ENCODE assay signal across 28 mouse cellular contexts in the genomic region with DNA sequence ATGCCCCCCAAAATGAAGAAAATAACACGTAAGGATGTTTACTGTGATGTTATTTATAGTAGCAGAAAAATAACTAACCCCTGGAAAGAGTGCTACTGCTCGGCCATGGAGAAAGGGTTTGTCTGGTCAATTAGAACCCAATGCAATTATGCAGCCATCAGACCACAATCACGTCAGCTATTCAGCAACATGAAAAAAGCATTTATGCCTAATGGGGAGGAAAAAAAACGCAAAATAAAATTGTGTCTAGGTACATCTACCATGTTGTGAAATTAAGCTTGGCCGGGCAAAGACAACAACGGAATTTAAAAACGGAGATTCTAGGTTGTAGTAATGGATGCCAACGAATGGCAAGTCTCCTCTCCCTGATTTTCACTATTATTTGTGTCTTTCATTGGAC. TPM values are rescaled to one million over a fixed set of nuclear protein-coding genes. Genes with fewer than 3 reads are reported as not detected.
A peak's percentile ranks its signal among the peaks of the same experiment; 100 is the strongest.
DNase-seq lines count a peak whose midpoint lies in the region; ATAC-seq and TF ChIP-seq lines count a peak whose summit lies in the region.
"Had no signal": no experiment of that assay in that cellular context is flagged by ENCODE, and none has a peak within 500 bp of the region (broad histone marks: within the 10 kb centered on the region; RNA-seq: fewer than 3 reads in every experiment).

No protein-coding gene starts in this region.

- H3K9me3 ChIP-seq in forebrain, embryonic 14.5 days (replicated peaks; ENCODE audit: control insufficient read depth, low read length), result no peaks in the 10 kb centered on the region
- H3K9me3 ChIP-seq in forebrain, embryonic 16.5 days (ENCODE audit: control insufficient read depth, low read length), result no peaks in the 10 kb centered on the region
- H3K9me3 ChIP-seq: G1E had no signal

- H3K4me2 ChIP-seq in forebrain, embryonic 14.5 days (ENCODE audit: low read length), result no peak overlapping the region
- H3K4me2 ChIP-seq in forebrain, embryonic 16.5 days (ENCODE audit: low read length), result no peak overlapping the region

- H3K27ac ChIP-seq in forebrain, embryonic 14.5 days (ENCODE audit: low read depth, low read length), result no peak overlapping the region
- H3K27ac ChIP-seq in forebrain, embryonic 16.5 days (ENCODE audit: low read length), result no peak overlapping the region

- intact Hi-C loops in heart, postnatal 14 days (cut with DNase I), result no loop called here

- peak; percentile 25 for DNase-seq in forebrain, embryonic 14.5 days (ENCODE audit: low spot score)
- DNase-seq in Muller cell, postnatal 12 days (ENCODE audit: inconsistent ontology term), result peak; percentile 61
- peak; percentile 54 for DNase-seq in brain, embryonic 14.5 days (ENCODE audit: low read depth)
- no peak for DNase-seq in heart, postnatal 14 days
- no peak for DNase-seq in adrenal gland, adult 2 months
- DNase-seq: adrenal gland, adult 8-10 months; adrenal gland, postnatal 10 days; adrenal gland, postnatal 14 days; adrenal gland, postnatal 25 days; adrenal gland, postnatal 36 days; B cell, adult 2 months; cerebellum, adult 11 months; cerebellum, adult 11-12 months; cerebellum, adult 18-20 months; cerebellum, adult 2 months; cerebellum, adult 8-10 months; cerebellum, adult 9-10 months had no signal

- no peak for TF ChIP-seq CTCF in brain, embryonic 14.5 days (IDR thresholded peaks at IDR 0.05; ENCODE audit: borderline replicate concordance, extremely low read depth, insufficient read depth, insufficient read length)

- H3K4me3 ChIP-seq in forebrain, embryonic 14.5 days (ENCODE audit: low read depth, low read length), result no peak overlapping the region
- no peak overlapping the region for H3K4me3 ChIP-seq in forebrain, embryonic 16.5 days (replicated peaks; ENCODE audit: low read length)

- 33% methylated on average over 8 of the region's 8 CpGs for WGBS in forebrain, embryonic 14.5 days
- 31% methylated on average over 8 of the region's 8 CpGs for WGBS in forebrain, embryonic 16.5 days

- H3K4me1 ChIP-seq in forebrain, embryonic 14.5 days (ENCODE audit: control insufficient read depth, insufficient read depth, low read length), result peaks cover 14% of the 10 kb centered on the region
- H3K4me1 ChIP-seq in forebrain, embryonic 16.5 days (replicated peaks; ENCODE audit: control insufficient read depth, insufficient read depth, low read length), result peaks cover 29% of the 10 kb centered on the region

- H3K36me3 ChIP-seq in forebrain, embryonic 14.5 days (ENCODE audit: control insufficient read depth, insufficient read depth, low read length), result no peaks in the 10 kb centered on the region
- no peaks in the 10 kb centered on the region for H3K36me3 ChIP-seq in forebrain, embryonic 16.5 days (ENCODE audit: control insufficient read depth, insufficient read depth)
- H3K36me3 ChIP-seq: G1E had no signal

- H3K9ac ChIP-seq in forebrain, embryonic 14.5 days (ENCODE audit: low read length), result no peak overlapping the region
- no peak overlapping the region for H3K9ac ChIP-seq in forebrain, embryonic 16.5 days (replicated peaks; ENCODE audit: low read depth, low read length)

- ATAC-seq in forebrain, embryonic 14.5 days, result no peak
- ATAC-seq in forebrain, embryonic 16.5 days, result no peak
- ATAC-seq: activated CD4-positive, CD25-positive, alpha-beta regulatory T cell, adult 4 months; CD4-positive, CD25-positive, alpha-beta regulatory T cell, adult 4 months; Patski had no signal

- no peaks in the 10 kb centered on the region for H3K27me3 ChIP-seq in forebrain, embryonic 14.5 days (replicated peaks; ENCODE audit: control insufficient read depth, insufficient read depth, low read length)
- no peaks in the 10 kb centered on the region for H3K27me3 ChIP-seq in forebrain, embryonic 16.5 days (replicated peaks; ENCODE audit: control insufficient read depth, insufficient read depth, low read length)

- TF ChIP-seq POLR2A in brain, embryonic 14.5 days (IDR thresholded peaks at IDR 0.05; ENCODE audit: borderline replicate concordance, extremely low read depth, insufficient read depth, insufficient read length, poor library complexity, severe bottlenecking), result no peak

RNA-seq across cellular contexts. Expression of a gene that starts 23.2 kb away (rescaled TPM):
- polyA plus RNA-seq in forebrain, embryonic 14.5 days (2014; fragmentation: Nextera tagmentation; extraction: Ambion mirVana), result not detected in 2 replicates
- not detected in 2 replicates for polyA plus RNA-seq in forebrain, embryonic 16.5 days (2015; fragmentation: Nextera tagmentation; extraction: Ambion mirVana)
- not detected in 2 replicates for polyA plus RNA-seq in brain, embryonic 14.5 days (2012; rRNA removed)
- not detected for total RNA-seq in heart, postnatal 14 days (2021)
- total RNA-seq in adrenal gland, adult 2 months (2021), result 1 to 10 TPM in 1 of 2 experiments, under 1 TPM in 1; 0.92 to 2.4 TPM
- 1.7 and 3.4 TPM in 2 replicates for polyA plus RNA-seq in adrenal gland, adult 2 months (2012; rRNA removed)
- total RNA-seq: CH12.LX, ES-E14, G1E, MEL had no signal
- polyA plus RNA-seq: activated CD4-positive, CD25-positive, alpha-beta regulatory T cell, adult 4 months; C2C12; CD4-positive, CD25-positive, alpha-beta regulatory T cell, adult 4 months; cerebellum, adult 2 months; G1E; Patski had no signal

RNA-seq across cellular contexts. Expression of a gene that starts 56.6 kb away (rescaled TPM):
- polyA plus RNA-seq in forebrain, embryonic 14.5 days (2014; fragmentation: Nextera tagmentation; extraction: Ambion mirVana), result 1.4 and 1.9 TPM in 2 replicates
- polyA plus RNA-seq in forebrain, embryonic 16.5 days (2015; fragmentation: Nextera tagmentation; extraction: Ambion mirVana), result 0.71 and 0.94 TPM in 2 replicates
- 0.38 and 0.78 TPM in 2 replicates for polyA plus RNA-seq in brain, embryonic 14.5 days (2012; rRNA removed)
- not detected for total RNA-seq in heart, postnatal 14 days (2021)
- not detected for total RNA-seq in adrenal gland, adult 2 months (2021)
- not detected in 2 replicates for polyA plus RNA-seq in adrenal gland, adult 2 months (2012; rRNA removed)
- total RNA-seq: adrenal gland, adult 18-20 months; adrenal gland, adult 8-10 months; adrenal gland, postnatal 10 days; adrenal gland, postnatal 14 days; adrenal gland, postnatal 25 days; adrenal gland, postnatal 36 days; adrenal gland, postnatal 4 days; CH12.LX; ES-E14; G1E; MEL had no signal
- polyA plus RNA-seq: activated CD4-positive, CD25-positive, alpha-beta regulatory T cell, adult 4 months; C2C12; CD4-positive, CD25-positive, alpha-beta regulatory T cell, adult 4 months; G1E; Patski had no signal

Comparison
In these comparisons a context has a peak if more than half of its experiments do, and no peak if none do; other contexts are left out.
1. DNase-seq: peak in forebrain, embryonic 14.5 days (single experiment), Muller cell, postnatal 12 days (single experiment) and brain, embryonic 14.5 days (single experiment); none in heart, postnatal 14 days (0 of 2) and adrenal gland, adult 2 months (single experiment).